20 mouse cellular contexts compared by ENCODE assay signal in genomic region chr8:127157087-127157486, GRCm38 (mm10).
A peak's percentile ranks its signal among the peaks of the same experiment; 100 is the strongest.
DNase-seq lines count a peak whose midpoint lies in the region; ATAC-seq and TF ChIP-seq lines count a peak whose summit lies in the region.
"Had no signal": no experiment of that assay in that cellular context is flagged by ENCODE, and none has a peak within 500 bp of the region (broad histone marks: within the 10 kb centered on the region; RNA-seq: fewer than 3 reads in every experiment).

No protein-coding gene starts in this region.

- no peak overlapping the region for H3K4me3 ChIP-seq in heart, postnatal 0 days (ENCODE audit: low read depth, low read length)
- H3K4me3 ChIP-seq: embryonic facial prominence, embryonic 13.5 days; forebrain, embryonic 13.5 days; hindbrain, embryonic 12.5 days; midbrain, embryonic 15.5 days; neural tube, embryonic 12.5 days had no signal

- no peak; the same call in 1 of the 2 replicates for ATAC-seq in heart, postnatal 0 days (ENCODE audit: insufficient read depth, low read depth)
- ATAC-seq: activated CD4-positive, CD25-positive, alpha-beta regulatory T cell, adult 4 months; forebrain, embryonic 13.5 days; intestine, postnatal 0 days; midbrain, embryonic 15.5 days had no signal

- no peak for TF ChIP-seq CTCF in heart, postnatal 0 days (IDR thresholded peaks at IDR 0.05; ENCODE audit: low read depth)

- no peak overlapping the region for H3K4me2 ChIP-seq in heart, postnatal 0 days (ENCODE audit: low read depth, low read length)
- H3K4me2 ChIP-seq: embryonic facial prominence, embryonic 13.5 days; forebrain, embryonic 13.5 days; hindbrain, embryonic 12.5 days; midbrain, embryonic 15.5 days; neural tube, embryonic 12.5 days had no signal

- H3K27me3 ChIP-seq in heart, postnatal 0 days (ENCODE audit: control insufficient read depth, insufficient read depth, low read length): no peaks in the 10 kb centered on the region
- H3K27me3 ChIP-seq: embryonic facial prominence, embryonic 13.5 days; forebrain, embryonic 13.5 days; hindbrain, embryonic 12.5 days; midbrain, embryonic 15.5 days; neural tube, embryonic 12.5 days had no signal

- H3K9ac ChIP-seq in heart, postnatal 0 days (replicated peaks; ENCODE audit: low read depth, low read length): no peak overlapping the region
- H3K9ac ChIP-seq: embryonic facial prominence, embryonic 13.5 days; forebrain, embryonic 13.5 days; hindbrain, embryonic 12.5 days; midbrain, embryonic 15.5 days; neural tube, embryonic 12.5 days had no signal

- no peak for TF ChIP-seq EP300 in heart, postnatal 0 days (IDR thresholded peaks at IDR 0.05; ENCODE audit: low read depth)

- intact Hi-C loops in heart, postnatal 25 days (cut with DNase I): no loop called here

- peaks cover 9% of the 10 kb centered on the region for H3K4me1 ChIP-seq in heart, postnatal 0 days (ENCODE audit: control insufficient read depth, insufficient read depth)
- H3K4me1 ChIP-seq: midbrain, embryonic 15.5 days; neural tube, embryonic 12.5 days had no signal

- DNase-seq in heart, adult 18-20 months: peak; percentile 58 to 63
- DNase-seq in heart, postnatal 25 days (ENCODE audit: low spot score): no peak
- DNase-seq in ovary, adult 18-20 months (ENCODE audit: low spot score): peak; percentile 13
- DNase-seq in ovary, postnatal 10 days (ENCODE audit: low spot score): no peak
- DNase-seq in heart, postnatal 0 days (ENCODE audit: low spot score): peak; percentile 51
- DNase-seq in testis, postnatal 14 days (ENCODE audit: low spot score): peak; percentile 62
- DNase-seq in frontal cortex, postnatal 25 days (ENCODE audit: low spot score in 2 of 2): no peak
- DNase-seq in spleen, adult 12 weeks (ENCODE audit: low spot score): no peak
- DNase-seq: cerebellum, postnatal 36 days; gastrocnemius, postnatal 10 days; right cerebral cortex, adult 18-20 months; thymus, postnatal 25 days had no signal

- 14% methylated on average over 8 of the region's 8 CpGs for WGBS in heart, postnatal 0 days

- no peaks in the 10 kb centered on the region for H3K36me3 ChIP-seq in heart, postnatal 0 days (replicated peaks; ENCODE audit: control insufficient read depth, insufficient read depth, low read length)
- H3K36me3 ChIP-seq: G1E; hindbrain, embryonic 12.5 days; midbrain, embryonic 15.5 days had no signal

- H3K27ac ChIP-seq in heart, postnatal 0 days (ENCODE audit: low read depth): no peak overlapping the region
- H3K27ac ChIP-seq: embryonic facial prominence, embryonic 13.5 days; forebrain, embryonic 13.5 days; hindbrain, embryonic 12.5 days; midbrain, embryonic 15.5 days; neural tube, embryonic 12.5 days had no signal

- no peaks in the 10 kb centered on the region for H3K9me3 ChIP-seq in heart, postnatal 0 days (replicated peaks; ENCODE audit: control insufficient read depth, low read length)
- H3K9me3 ChIP-seq: embryonic facial prominence, embryonic 13.5 days; forebrain, embryonic 13.5 days; hindbrain, embryonic 12.5 days; midbrain, embryonic 15.5 days; neural tube, embryonic 12.5 days had no signal

Comparison
In these comparisons a context has a peak if more than half of its experiments do, and no peak if none do; other contexts are left out.
1. DNase-seq: peak in heart, adult 18-20 months (2 of 2), ovary, adult 18-20 months (single experiment), heart, postnatal 0 days (single experiment) and testis, postnatal 14 days (single experiment); none in heart, postnatal 25 days (single experiment), ovary, postnatal 10 days (single experiment), frontal cortex, postnatal 25 days (0 of 2) and spleen, adult 12 weeks (single experiment).